Mouse (Mus musculus) Muller cell, postnatal 12 days (primary cell): ENCODE results near the gene Rxfp4.

Experiments
- DNase-seq: peaks from one replicate; pipeline ENCODE4 v3.0.0-alpha.2; 2015; ENCODE audit errors: inconsistent ontology term

Rxfp4 gene

DNA sequence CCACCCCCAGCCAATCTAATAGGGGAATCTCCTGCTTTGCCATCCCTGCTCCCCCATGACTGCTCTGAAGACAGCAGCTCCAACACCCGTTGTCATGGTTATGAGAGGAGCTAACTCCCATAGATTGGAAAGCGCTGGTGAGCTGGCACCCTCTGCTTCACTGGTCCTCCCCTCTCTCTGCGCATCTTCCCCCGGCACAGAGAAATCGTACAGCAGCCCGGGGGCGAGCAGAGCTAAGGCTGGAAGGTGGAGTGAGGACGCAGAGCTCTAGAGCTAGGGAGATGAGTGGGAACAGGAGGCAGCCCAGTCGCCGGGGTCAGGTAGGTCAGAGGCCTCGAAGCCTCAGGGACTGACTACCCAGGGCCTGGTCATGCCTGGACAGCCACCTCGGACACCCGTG is 23.7 kb downstream of the Rxfp4 start:
- DNase-seq = no peak

DNA sequence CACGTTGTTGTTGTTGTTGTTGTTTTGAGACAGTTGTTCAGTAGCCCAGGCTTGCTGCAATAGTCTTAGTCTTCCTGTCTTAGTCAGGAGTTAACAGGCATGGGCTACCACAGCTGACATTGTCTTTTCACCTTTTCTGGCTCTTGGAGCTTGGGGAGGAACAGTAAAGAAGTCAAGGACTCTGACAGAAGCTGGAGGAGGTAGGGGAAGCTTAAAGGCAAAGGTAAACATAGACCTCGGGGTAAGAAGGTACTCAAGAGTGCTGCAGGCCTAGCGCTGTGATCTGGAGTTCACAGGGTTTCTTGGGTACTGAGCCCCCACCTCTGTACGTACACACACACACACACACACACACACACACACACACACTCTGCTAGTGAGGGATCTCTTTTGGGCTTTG is 24.2 kb downstream of the Rxfp4 start:
- DNase-seq = no peak

DNA sequence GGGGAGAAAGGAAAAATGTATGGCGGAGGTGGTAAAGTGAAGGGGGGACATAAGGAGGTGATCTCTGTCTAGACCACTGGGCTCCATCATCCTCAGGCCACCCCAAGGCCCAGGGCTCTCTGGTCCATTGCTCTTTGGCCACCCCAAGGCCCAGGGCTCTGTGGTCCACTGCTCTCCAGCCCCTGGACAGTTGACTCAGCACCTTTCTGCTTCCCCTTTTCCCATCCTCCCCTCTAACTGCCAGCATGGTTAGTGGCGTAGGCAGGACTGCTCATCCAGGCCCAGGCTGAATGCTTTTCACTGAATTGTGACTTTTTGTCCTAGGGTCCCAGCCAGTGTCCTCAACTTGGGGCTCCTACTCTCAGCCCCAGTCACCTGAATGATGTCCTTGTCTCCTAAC is 25.4 kb downstream of the Rxfp4 start:
- DNase-seq = no peak

DNA sequence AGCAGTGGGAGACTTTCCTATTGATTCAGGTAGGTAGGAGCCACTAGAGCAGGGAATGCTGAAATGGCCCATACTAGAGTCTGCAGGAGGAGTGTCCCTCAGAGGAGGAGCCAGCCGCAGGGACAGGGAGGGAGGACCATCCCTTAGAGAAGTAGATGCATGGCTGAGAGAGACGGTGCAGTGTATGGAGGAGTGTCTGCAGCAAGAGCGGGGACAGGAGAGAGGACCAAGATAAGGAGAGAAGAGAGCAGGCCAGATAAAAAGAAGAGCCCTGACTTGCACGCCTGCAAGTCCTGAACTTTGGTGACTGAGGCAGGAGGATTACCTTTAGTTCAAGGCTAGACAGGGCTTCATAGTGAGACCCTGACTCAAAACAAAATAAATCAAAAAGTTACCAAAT is 25.8 kb downstream of the Rxfp4 start:
- no peak for DNase-seq

DNA sequence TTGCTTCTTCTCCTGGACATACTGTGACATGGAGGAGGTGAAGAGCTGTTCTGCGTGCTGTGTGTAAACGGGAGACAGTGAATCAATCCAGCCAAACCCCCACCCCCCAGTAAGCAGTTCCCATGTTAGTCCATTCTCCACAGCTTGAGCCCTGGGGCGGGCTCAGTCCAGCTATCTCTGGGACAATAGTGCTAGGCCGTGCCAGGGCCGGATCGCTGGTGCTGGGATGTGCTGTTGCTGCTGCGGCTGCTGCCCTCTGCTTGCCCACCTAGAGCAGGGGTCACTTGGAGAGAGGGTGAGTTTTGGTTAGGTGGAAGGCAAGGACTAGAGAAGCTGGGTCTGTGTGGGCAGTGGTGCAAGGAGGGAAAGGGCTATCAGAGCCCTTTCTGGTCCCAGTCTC is 26.6 kb downstream of the Rxfp4 start:
- DNase-seq = no peak

DNA sequence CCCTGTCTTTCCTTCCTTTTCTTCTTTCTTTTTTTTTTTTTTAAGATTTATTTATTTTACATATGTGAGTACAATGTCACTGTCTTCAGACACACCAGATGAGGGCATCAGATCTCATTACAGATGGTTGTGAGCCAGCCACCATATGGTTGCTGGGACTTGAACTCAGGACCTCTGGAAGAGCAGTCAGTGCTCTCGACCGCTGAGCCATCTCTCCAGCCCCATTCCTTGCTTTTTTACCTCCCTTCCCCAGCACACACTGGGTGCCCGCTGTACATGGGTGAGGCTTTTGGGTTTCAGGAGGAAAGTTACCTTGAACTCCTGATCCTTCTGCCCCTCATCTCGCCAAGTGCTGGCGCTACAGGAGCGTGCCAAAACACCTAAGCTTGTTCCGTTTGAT is 27.4 kb downstream of the Rxfp4 start:
- DNase-seq = no peak

DNA sequence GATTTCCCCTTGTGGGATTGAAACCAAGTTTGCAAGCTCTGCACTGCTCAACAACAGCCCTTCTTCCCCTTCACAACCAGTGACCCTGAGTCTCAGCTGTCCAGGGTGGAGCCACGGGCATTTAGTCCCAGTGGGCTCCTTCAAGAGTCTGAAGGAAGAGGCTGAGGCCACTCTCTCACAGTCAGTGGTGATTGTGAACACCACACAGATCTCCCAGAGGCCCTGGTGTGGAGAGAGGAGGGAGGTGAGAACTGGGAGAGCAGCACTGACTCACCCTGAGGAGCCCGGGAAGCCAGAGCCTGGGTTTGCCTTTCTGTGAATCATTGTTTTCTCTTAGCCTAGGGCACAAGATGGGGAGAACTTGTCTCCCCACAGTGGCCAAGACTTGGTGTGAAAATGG is 28.0 kb downstream of the Rxfp4 start:
- peak; percentile 77 for DNase-seq

DNA sequence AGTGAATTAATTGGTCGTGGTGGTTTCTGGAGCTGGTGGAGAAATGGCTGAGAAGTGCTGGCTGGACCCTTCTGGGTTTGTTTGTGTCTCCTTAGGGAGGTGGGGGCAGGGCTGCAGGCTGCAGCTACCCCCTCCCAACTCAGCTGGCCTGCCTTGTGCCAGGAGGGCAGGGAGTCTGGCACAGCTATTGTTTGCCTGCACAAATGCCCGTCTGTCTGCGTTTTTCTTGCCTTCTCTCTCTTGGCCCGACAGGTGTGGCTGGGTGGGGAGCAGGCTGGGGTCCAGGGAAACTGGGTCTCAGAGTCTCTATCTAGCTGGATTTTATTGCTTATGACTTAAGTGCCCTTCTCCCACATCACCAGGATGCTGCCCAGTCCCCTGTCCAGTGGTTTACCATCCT is 28.6 kb downstream of the Rxfp4 start:
- peak; percentile 25 for DNase-seq

DNA sequence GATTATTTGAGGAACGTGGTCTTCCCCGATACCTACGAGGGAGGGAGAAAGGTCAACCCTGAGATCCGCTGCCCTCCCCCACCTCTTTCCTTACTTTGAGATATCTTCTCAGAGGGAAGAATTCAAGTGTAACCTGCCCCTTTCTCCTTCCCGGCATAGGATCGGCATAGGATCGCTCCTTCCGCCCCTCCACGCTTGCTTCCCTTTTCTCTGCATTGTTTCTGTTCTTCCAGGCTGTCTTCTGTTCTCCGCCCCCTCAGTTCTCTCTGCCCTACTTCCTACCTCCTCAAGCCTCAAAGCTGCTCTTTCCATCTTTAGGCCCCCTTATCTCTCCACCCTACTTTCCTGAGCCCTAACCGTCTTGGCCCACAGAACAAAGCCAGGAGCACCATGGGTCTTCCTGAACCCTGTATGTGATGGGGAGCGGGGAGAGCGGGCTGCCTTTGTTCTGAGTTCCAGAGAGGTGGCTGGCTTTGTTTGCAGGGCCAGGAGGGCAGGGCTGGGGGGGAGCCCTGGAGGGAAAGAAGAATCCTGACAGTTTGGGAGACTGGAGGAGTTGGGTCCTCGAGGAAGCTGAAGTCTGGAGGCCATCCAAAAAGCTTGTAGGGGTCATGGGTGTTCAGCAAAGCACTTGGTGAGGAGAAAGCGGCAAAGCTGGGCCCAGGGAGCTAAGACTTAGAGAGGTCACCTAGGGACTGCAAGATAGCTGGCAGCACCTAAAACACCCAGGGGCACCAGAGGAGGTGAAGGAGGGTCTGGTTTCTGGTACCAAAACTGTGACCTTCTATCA is 29.4 kb downstream of the Rxfp4 start:
- no peak for DNase-seq

DNA sequence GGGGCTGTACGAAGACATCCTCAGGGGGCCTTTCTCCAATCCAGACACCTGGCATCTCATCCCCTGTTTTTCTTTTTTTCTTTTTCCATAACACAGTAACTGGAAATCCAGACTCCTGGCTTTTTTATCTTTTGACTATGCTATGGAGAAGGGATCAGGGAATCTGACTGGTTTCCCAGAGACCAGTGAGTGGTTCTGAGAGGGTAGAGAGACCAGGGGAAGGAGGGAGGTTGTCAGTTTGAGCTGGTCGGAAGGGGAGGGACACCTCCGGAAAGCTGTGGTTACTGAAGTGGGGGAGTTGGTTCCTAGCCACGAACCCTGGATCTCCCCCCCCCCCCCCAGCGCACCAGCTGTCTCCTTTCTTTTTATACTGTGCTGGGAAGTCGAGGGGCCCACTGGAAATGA is 30.0 kb downstream of the Rxfp4 start:
- DNase-seq = peak; percentile 79

DNA sequence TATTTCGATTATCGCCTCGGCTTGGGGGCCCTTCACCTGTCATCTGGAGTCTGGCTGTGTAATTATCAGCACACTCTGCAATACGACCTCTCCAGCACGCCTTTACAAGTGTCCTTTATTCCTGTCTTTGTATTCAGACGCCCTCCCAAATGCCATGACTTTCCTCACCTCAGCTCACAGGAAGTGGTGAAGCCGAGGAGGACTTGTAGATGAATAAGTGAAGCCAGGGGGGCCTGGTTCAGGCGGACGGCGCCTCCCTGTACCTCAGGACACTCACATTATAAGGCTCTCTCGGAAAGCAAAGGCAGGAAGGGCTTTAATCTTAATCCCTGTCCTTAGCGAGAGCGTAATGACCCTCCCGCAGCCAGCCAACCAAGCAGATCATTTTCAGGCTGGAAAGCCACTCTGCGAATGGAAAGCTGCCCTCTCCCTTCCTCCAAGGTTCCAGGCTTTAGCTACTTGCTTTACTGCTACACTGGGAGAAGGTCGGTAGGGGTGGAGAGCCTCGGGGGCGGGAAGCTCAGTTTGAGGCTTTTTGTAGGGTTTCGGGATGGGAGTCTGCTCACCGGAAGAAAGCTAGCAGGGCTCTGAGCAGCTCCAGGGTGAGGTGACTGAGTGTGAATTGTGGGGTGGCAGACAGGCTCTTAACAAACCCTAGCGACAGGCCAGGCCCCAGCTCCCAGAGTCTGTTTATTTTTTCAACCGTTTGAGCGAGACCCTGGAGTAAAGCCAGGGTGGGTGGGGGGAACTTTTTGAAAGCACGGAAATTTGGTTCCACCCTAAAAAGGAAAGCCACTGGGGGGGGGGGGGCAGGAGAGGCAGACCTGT is 30.6 kb downstream of the Rxfp4 start:
- peak; percentile 58 for DNase-seq

DNA sequence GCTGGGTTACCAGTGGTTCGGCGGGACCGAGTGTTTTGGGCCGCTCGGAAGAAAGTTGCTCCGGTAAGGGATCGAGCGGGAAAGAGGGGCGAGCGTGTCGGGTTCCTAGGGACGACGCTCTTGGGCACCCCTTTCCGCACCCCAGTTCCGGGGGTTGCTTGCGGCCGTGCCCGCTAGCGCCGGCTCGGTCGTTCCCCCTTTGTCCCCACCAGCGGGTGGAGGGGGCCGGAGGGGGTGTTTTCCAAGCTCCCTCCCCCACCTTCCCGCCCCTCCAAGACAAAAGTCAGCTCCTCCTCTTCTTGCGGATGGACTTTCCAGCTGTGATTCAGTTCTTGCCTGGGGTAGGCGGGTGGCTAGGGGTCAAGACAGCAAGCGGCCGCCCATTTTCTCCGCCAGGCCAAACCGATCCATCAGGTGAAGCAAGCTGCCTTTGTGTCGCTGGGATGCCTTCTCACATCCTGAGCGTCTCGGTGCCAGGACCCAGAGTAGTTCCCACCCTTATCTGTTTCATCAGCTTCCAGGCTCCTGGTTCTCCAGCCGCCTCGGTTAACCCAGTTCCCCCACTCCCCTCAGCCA is 31.3 kb downstream of the Rxfp4 start:
- peak; percentile 75 for DNase-seq

DNA sequence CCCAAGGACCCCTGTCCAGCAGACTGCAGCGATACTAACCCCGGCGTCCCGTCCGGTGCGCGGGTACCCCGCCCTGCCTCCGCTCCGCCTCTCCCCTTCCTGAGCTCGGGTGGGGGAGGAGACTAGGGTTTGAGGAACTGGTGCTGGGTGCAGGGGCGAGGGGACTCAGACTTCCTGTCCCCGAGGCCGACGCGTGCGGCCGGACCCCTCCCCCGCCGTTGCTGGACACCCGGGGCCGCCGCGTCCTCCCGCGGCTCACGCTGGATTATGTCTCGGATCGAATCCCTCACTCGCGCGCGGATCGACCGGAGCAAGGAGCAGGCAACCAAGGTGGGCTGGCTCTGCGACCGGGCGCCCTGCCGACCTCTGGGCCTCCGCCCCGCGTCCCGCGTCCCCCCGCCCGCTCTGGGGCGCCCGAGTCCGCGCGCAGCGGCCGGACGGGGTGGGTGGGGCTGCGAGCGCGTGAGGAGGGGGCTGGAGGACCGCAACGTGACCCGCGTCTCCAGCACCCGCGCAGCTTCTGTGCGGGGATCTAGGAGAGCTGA is 31.9 kb downstream of the Rxfp4 start:
- peak; percentile 78 for DNase-seq

DNA sequence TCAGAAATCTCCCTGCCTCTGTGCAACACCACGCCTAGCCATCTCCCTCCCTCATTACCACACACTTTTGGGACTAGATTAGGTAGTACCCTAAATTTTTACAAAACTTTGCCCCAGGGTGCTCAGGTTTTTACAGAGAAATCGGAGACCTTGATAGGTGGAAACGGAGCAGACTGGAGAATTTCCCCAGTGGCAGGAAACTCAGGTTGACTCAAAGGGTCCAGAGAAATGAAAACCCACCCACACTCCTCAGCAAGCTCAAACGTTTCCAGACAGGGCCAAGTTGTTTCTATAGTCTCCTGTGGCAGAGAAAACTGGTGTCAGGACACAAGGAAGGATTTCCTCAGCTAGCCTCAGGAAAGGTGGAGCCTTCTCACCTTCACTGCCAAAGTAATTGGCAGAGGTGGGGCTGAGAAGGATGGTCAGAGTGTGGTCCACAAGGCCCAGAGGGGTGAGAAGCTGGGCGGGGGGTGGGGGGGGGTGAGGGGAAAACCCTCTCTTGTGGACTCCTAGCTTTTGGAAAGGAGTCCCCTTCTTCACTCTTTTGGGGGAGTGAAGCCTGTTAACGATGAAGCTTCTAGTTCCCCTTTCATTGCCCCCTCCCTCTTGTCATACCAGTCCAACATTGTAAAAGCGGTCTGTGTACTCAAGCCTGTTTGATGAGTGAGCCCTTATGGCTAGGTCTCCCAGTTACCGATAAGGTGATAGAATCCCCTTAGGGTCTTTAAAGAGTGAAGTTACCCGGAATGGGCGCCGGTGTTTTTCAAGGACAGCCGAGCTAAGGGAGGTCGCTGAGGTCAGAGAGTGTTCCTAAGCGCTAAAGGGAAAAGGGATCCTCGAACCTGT is 32.6 kb downstream of the Rxfp4 start:
- DNase-seq = no peak

DNA sequence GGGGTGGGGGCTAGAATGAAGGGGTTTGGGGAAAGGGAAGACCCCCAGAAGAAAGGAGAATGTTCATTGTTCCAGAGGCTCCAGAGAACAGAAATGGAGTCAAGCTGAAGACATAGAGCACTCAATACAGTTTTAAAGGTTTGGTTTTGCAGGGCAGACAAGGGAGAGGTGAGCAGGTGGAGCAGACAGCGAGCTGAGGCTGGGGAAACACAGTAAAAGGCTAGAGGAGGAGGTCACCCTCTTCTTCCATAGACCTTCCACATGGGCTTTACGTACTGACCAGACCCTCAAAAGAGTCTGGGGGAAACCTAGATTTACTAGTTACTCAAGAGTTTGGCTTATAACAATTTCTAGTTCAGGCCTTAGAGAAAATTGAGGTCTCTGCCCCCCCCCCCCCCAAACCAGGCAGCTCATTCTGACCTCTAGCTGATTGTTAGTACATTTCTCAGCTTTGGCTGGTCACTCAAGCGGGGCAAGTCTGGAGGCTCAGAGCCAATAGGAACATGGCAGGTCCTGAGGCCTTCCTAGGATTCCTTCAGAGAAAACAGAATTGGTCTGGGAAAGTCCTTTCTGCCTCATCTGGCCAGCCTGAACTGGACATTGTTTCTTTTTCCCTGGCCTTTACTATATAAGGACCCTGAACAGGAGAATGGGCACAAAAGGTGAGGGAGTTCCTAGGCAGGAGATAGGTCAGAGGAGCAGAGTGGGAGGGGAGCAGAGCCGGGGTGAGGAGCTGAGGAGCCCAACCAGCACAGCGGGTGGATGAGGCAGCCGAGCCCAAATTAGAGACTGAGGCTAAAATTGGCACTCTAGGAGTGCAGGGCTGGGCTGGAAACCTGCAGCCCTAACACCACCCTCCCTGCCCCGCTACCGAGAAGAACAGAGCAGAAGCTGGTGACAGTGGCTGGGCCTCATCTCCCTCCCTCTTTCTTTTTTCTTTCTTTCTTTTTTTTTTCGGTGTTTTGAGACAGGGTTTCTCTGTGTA is 33.5 kb downstream of the Rxfp4 start:
- peak; percentile 77 for DNase-seq

DNA sequence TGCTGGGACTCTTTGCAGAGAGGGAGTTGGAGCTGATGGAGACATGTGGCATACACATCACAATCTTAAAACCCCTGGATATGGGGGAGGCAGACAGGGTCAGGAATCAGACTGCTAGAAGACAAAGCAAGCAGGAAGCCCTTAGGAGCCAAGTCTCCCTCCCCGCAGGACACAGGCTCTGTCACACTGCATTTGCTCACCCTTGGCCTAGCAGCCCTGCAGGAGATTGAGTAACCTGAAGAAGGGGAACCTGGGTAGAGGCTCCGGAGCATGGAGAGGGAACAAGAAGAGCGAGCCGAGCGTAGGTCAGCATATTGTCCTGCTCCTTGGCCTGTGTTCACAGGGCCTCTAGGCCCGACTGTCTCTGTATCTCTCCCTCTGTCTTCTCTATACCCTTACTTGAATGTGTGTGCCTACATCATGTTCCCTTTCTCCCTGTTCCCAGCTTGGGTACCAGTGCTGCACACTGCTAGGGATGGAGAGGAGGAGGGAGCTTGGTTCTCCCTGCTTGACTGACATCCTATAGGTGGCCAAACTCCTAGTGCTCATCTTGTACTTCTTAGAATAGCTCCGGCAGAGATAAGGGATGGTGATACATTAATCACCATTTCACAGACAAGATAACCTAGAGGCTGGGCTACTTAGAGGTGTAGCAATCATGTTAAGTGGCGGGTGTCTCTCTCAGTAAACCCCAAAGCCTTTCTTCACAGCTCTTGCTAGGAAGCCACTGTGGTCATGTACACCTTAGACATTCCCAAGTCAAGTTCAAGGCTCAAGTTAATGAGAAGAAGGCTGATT is 34.7 kb downstream of the Rxfp4 start:
- no peak for DNase-seq

DNA sequence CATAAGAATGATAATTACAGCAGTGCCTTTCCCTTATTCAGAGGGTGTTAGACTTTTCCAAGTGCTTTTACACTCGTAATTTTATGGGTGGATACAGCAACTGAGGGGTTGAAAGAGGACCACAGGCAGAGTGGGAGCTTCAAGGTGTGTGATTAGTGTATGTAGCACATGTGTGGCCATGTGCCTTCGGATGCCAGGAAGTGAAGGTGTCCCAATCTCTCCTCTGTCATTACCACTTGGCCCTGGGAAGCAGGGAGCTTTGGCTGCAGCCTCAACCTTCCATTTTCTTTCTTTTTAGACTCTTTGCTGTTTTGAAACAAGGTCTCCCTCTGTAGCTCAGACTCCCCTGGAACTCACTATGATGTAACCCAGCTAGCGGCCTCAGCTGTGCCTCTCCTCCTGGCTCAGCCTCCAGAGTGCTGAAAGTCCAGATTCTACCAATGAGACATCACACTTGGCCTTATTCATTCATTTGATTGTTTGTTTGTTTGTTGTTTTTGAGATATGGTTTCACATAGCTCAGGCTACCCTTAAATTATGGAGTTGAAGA is 35.9 kb downstream of the Rxfp4 start:
- no peak for DNase-seq

DNA sequence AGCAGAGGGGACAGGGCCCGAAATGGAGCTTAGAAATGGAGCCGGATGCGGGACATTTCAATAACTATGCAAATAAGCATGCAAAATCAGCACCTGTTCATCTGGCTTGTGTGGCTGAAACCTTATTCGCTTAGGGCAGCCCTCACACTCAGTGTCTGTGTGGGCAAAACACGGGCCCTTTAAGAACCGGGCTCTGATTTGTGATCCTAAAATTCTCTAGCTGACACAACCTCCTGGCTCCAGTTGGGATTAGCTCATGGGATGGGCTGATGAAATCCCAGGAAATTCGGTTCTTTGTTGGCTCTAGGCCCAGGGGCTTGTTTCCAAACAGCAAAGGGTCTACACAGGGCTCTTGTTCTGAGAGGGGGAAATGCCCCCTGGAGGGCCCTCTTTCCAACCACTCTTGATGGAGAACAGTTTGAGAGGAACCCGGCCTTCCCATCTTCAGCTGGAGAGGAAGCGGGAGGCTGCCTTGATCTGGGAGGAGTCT is 37.0 kb downstream of the Rxfp4 start:
- DNase-seq = no peak

DNA sequence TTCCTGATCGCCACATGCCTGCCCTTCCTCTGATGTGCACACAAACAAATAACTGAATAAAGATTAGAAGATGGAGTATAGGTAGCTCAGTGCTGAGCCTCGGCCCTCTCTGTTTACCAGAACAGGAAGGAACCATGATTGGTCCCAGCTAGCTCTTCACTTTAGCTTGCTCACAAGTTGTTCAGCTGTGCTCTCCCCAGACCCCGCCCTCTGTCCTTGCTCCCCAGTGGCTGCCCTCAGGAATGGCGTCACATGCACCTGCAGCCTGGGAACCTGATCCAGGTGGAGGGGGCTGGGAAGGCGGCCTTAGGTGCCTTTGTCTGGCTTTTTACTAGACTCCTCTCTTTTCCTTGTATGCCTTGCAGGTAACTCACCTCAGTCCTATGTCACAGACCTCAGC is 37.8 kb downstream of the Rxfp4 start:
- no peak for DNase-seq
